Mouse (Mus musculus) spleen, postnatal 36 days (tissue): ENCODE measurements at regions not wholly inside any gene's neighbourhood (a gene's known extent, or its start where the extent isn't known, plus 50 kb on each side); places are given as distances from the start of the nearest gene placed in this dataset.
"Not testable (repeated sequence)": the region's sequence is repeated elsewhere in the genome, so short reads cannot be mapped to it uniquely, and the experiment has no call there.

ENCODE experiments used
- DNase-seq, 2 experiments: peaks; one replicate each; pipeline ENCODE4 v3.0.0; 2022; ENCODE audit warnings: low spot score in 2 of 2, mixed read lengths in 1 of 2

DNA sequence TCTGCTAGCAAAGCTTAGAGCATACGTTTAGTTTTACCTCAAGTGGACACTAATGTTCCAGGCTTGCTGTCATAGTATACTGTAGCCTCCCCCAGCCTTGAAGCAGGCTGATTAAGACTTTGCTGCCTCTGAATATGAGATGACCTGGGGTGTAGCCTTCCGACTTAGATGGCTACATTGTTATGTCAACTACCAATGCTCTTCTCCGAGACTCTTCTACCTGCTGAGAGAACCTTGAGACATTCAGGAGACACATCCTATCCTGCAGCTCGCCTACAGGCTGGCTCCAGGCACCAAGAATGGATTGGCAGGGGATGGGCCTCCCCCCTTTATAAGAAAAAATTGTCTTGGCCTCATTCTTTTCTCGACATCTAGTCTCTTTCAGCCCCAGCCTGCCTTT lies 379.0 kb upstream of the Ptger4 start:
- no peak for DNase-seq

GRCm38 (mm10) chr15:5625367-5625766 lies 381.4 kb upstream of the Ptger4 start:
- DNase-seq, result no peak

GRCm38 (mm10) chr15:5646673-5647072 lies 402.7 kb upstream of the Ptger4 start:
- DNase-seq, result no peak

DNA sequence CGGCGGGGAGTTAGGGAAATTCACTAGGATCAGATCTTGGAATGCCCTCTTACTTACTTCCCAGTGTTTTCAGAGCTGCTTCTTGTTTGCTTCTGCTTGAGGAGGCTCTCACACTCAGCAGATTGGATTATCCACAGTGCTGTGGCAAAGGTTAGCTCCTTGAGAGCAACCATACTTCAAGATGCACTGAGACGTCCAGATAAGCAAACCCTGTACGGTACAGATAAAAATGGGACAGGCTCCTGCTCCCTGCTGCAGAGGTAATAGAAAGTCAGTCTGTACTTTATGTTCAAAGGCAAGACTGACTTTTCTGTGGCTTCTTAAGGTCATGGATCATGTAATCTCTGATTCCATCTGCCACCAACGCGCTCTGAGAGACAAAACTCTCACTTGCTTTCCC lies 414.8 kb upstream of the Ptger4 start:
- DNase-seq, result peak; percentile 7 to 39

DNA sequence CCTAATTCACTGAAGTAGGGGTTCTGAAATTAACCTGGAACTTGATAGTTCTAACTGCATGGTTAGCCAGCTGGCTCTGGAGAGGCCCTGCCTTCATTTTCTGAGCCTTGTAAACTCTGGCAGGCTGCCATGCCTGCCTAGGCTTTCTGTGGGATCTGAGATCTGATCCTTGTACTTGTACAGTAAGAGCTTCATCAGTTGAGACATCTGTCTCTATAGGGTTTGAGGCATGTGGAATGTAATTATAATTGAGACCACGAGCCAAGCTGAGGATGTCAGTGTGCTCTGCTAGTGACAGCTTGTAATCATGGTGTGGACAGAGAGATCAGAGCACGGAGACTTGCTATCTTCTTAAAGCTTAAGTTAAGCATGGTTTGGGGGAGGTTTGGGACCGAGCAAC lies 416.8 kb upstream of the Ptger4 start:
- DNase-seq, result no peak

DNA sequence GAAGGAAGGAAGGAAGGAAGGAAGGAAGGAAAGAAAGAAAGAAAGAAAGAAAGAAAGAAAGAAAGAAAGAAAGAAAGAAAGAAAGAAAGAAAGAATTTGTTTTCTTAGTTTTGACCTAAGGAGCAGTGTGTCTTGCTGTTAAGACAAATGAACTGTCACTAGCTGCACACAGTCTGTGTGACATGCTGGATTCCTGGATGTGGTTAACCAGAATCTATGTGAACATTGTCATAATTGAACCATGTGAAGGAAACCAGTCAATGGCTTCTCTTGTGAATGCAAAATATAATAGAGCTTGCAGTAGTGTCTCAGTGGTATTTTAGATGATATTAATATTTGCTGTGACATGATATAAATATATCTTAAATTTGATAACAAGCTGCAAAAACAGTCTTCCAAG lies 427.8 kb upstream of the Ptger4 start:
- DNase-seq, result no peak

DNA sequence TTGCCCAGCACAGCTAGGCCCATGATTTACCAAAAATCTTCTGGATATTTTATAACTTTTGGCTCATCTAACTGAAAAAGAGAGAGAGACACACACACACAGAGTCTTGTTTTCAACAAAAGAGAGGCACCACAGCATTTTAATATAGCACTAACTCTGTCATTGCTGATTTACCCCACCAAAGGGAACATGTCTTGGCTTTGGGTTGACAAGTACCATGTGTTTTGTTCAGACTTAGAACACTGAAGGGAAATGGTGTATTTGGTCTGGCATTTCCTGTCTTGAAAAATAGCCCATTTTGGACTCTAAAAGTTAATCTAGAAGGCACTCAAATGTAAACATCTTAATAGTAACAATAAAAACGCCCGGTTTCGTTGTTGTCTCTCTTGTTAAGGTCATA lies 432.7 kb upstream of the Ptger4 start:
- no peak for DNase-seq

DNA sequence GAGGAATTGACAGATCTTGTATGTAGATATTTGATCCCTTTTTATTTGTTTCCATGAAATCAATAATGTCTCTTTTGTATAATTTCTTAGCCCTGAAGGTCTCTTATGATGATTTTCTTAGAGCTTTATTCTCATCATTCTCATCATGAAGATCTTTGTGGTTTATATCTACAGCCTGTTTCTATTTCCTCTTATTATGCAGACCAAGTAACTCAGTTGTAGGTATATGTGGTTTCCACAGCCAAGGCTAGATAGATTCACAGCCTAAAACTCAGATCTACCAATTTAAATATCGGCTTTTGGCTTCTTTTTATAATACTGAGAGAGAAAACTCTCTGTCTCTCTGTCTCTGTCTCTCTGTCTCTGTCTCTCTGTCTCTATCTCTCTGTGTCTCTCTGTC lies 449.8 kb upstream of the Ptger4 start:
- no peak for DNase-seq

GRCm38 (mm10) chr15:5695015-5695414 lies 451.0 kb upstream of the Ptger4 start:
- peak in 1 of 2 experiments; percentile 1 for DNase-seq

DNA sequence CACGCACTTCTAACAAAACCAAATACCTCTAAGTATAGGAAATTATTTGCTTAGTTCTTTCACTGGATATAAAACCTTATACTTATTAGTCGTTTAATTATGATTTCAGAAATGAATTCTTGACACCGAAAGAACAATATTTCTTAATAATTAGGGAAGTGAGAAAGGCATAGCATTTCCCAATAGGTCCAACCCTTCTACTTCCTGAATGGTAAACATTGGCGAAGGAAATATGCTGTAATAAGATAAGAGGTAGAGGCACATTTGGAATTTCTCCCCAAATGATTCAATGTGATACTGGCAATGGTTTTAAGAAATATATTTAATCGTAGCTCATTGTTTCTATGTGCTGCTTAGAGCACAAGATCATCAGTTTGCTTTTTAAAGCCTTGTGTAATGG lies 464.5 kb upstream of the Ptger4 start:
- no peak for DNase-seq

GRCm38 (mm10) chr15:5740658-5741057 lies 496.7 kb upstream of the Ptger4 start:
- no peak for DNase-seq

GRCm38 (mm10) chr15:5743893-5744292 lies 499.9 kb upstream of the Ptger4 start:
- no peak for DNase-seq

DNA sequence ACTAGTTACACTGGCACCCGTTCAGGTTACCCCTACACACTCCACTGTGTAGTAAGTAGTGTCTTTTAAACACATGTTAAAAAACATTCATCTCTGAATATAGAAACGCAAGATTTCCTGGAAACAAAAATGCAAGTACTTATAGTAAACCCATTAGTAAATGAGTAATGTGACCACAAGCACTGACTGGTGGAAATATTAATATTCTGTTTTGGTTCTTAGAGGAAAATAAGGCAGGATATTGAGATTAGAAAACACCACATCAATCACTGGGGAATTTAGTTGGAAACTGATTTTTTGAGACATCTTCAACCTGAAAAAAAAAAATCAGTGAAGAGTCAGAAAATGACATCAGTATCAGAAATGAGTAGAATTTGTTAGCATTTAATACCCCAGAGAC lies 514.7 kb upstream of the Ptger4 start:
- DNase-seq, result no peak

DNA sequence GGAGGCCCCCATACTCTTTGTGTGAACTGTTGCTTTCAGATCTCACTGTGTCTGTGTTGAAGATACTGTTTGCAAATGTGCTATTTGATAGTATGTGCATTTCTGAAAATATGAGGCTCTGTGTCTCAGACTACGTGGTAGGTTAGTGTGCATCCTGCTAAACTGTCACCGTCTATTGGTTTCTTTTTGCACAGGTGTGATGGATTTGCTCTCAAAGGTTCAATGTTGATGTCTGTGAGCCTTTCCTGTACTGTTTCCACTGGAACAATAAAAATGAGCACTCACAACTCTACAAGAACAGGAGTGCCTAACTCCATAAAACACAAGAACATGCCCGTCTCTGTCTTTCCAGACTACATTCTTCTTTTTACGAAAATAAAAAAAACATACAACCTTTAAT lies 518.2 kb upstream of the Ptger4 start:
- no peak for DNase-seq

DNA sequence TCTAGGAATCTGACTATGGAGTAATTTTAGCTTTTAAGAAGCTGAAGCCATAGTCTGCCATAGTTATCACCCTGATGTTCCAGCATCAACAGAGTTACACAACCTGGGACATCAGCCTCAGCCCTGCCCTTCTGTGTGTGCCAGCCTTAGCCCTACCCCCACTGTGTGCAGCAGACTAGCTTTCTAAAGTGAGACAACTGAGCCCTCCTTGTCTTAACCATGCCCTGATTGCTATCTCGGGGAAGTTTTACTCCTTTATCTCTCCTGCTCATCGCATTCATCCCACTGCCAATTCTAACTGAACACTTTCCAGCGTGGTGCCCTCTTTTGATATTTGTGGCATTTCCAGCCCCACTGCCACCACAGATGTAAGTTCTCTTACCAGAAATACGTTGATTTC lies 522.5 kb upstream of the Dab2 start:
- DNase-seq, result no peak

DNA sequence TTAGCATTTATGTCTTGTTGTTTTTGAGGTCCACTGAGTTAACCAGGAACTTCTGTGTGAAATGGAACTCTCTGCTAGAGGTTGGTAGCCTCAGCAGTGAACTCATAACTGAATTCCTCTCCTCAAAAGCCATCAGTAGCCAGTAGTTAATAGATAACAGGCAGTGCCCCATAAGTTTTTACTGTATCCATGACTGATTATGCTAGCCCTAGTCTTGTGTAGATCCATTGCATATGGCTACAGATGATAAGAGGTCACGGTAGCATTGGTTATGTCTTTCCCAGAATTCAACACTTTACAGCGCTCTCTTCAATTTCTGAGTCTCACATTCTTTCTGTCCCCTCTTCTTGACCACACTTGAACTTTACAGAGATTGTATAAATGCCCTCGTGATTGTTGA lies 499.7 kb upstream of the Dab2 start:
- DNase-seq, result no peak

DNA sequence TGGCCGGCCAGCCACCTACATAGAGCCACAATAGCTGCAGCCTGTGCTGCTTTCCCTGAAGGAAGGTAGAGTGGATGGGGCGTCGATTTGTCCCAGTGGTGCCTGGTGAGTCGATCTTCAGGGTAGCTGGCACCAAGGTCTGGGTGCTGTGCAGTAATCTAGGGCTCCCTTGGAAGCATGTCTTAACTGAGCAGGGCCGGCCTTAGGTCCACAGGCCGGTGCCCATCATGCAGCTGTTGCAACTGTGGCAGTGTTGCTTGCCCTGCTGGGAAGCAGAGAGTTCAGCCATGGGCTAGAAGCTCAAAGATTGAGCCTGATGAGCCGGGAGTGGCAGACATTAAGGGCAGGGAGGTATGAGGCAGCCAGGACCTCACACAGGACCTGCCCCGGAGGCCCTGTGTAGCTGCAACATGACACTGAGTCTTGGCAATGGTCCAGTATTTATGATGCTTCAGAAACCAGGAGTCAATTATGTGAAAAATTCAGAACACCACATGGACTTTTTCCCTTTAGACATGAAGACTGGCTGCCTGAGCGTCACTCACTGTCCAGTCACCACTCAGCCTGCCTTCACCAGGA lies 488.3 kb upstream of the Dab2 start:
- no peak for DNase-seq

DNA sequence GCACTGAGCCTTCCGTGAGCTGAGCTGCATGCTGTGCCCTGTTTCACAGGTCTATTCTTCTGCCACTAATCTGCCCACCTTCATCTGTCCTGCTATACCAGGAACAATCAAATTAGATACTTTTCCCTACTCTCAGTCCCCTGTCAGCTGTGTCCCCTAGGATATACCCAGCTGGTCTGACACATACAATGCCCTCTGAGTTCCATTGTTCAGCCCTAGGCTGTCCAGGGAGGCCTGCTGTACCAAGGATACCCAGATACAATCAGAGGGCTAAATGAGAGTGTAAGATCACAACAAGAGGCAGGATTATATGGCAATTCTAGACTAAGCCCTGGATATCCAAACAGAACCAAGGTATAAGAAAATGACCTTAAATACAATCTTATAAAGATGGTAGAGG lies 487.6 kb upstream of the Dab2 start:
- DNase-seq, result no peak

DNA sequence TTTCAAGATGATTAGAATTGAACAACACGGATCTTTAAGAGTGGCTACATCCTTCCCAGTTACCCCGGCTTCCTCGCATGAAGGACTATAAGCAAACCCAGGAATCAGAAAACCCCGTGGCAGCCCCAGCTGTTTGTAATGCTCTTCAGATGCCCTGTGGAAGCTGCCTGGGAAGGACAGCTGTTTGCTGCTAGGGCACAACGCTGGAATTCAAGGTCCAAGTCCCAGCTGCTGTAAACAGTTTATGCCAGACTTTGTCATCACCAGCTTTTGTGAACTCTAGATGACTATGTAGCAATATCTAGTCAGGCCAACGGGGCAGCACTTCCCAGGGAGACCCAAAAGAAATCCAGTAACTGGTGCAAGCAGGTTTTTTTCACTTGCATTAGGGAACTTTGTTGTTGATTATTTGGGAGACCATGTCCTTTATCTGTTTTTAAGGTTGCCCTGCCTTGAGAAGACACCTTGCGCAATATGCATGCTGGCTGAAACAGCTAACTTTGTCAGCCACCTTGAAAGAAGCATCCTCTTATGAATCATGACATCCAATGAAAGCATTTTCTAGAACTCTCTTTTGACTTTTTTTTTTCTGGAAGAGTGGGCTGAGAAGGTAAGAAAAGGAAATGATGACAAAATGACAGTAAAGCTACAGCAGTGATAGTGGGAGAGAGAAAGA lies 481.5 kb upstream of the Dab2 start:
- DNase-seq, result no peak

- DNase-seq, result no peak
Measured at GRCm38 (mm10) chr15:5839963-5840362, 459.6 kb upstream of the Dab2 start.

DNA sequence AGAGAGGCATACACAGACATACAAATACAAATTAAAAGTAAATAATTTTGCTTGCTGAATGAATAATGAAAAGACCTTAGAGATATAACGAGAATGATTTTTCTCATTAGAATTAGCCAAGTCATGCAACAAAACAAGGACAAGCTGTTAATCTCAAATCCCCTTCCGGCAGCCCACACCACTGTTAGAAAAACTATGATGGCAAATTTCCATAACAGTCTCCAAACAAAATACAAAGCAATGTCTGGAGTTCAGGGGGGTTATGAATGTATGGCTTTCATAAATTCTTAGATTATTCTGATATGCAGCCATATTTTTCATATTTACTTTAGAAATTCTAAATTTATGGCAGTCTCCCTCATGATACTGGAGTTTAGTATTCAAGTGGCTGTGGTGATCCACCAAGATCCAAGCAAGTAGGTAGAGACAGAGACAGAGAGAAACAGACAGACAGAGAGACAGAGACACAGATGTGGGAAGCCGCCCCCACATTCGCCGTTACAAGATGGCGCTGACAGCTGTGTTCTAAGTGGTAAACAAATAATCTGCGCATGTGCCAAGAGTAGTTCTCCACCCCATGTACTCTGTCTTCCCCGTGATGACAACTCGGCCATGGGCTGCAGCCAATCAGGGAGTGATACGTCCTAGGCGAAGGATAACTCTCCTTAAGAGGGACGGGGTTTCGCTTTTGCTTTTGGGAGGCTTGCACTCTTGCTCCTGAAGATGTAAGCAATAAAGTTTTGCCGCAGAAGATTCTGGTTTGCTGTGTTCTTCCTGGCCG lies 458.0 kb upstream of the Dab2 start:
- not testable (repeated sequence) for DNase-seq

DNA sequence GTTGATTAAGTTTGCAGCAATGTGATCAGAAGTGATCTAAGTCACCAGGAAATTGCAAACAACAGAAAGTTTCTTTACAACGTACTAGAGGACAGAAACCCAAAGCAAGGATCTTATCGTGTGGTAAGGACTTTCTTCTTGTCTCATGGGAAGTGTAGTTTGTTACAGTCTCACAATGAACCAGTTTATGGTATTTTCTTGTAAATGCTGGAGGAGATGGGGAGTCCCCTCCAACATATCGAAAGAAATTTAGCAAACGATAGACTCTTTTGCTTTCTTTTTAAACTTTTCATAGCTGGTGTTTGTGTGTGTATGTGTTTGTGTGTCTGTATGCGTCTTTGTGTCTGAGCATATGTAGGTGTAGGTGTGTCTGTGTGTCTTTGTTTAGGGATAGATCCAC lies 453.0 kb upstream of the Dab2 start:
- no peak for DNase-seq

GRCm38 (mm10) chr15:5847413-5848100 lies 452.0 kb upstream of the Dab2 start:
- DNase-seq, result no peak
